Comparison of ENCODE assay signal across 8 mouse cellular contexts in genomic region chr19:5730314-5731186, GRCm38 (mm10). TPM values are rescaled to one million over a fixed set of nuclear protein-coding genes. Genes with fewer than 3 reads are reported as not detected.
DNase-seq lines count a peak whose midpoint lies in the region; ATAC-seq and TF ChIP-seq lines count a peak whose summit lies in the region.

No protein-coding gene starts in this region.

- H3K36me3 ChIP-seq in lung, postnatal 0 days (ENCODE audit: insufficient read depth, low read length), result no peaks in the 10 kb centered on the region
- 0 out of 2 replicates have a peak, but pooled peaks cover 6% of the 10 kb centered on the region for H3K36me3 ChIP-seq in hindbrain, embryonic 12.5 days
- H3K36me3 ChIP-seq in liver, embryonic 16.5 days (ENCODE audit: control insufficient read depth, insufficient read depth), result no peaks in the 10 kb centered on the region

- no peak for DNase-seq in lung, postnatal 0 days (ENCODE audit: low spot score)
- DNase-seq in lung, adult 18-20 months, result no peak
- DNase-seq in embryo, embryonic 9.5 days (ENCODE audit: extremely low spot score), result no peak

- no peak overlapping the region for H3K27ac ChIP-seq in lung, postnatal 0 days (ENCODE audit: low read length)
- no peak overlapping the region for H3K27ac ChIP-seq in cortical plate, adult 2 months (ENCODE audit: insufficient read depth, low read length)
- no peak overlapping the region for H3K27ac ChIP-seq in hindbrain, embryonic 12.5 days
- no peak overlapping the region for H3K27ac ChIP-seq in liver, embryonic 16.5 days (ENCODE audit: low read length)

- peak overlapping the region; percentile 85 for H3K4me2 ChIP-seq in lung, postnatal 0 days (replicated peaks; ENCODE audit: low read depth, low read length)
- H3K4me2 ChIP-seq in hindbrain, embryonic 12.5 days (replicated peaks), result peak overlapping the region; percentile 99
- peak overlapping the region; percentile 86 for H3K4me2 ChIP-seq in liver, embryonic 16.5 days (ENCODE audit: low read depth, low read length)

- peaks cover 35% of the 10 kb centered on the region for H3K4me1 ChIP-seq in lung, postnatal 0 days (ENCODE audit: insufficient read depth, low read depth, low read length)
- H3K4me1 ChIP-seq in cortical plate, adult 2 months (ENCODE audit: control insufficient read depth, insufficient read depth, low read length), result peaks cover 7% of the 10 kb centered on the region; the same call in 1 of the 2 replicates
- peaks cover 54% of the 10 kb centered on the region for H3K4me1 ChIP-seq in hindbrain, embryonic 12.5 days
- H3K4me1 ChIP-seq in liver, embryonic 16.5 days (ENCODE audit: control insufficient read depth, low read depth, low read length), result peaks cover 48% of the 10 kb centered on the region

- no peak for TF ChIP-seq POLR2A in cortical plate, adult 2 months (IDR thresholded peaks at IDR 0.05; ENCODE audit: extremely low read depth, insufficient read depth, low read length)

- no peak for TF ChIP-seq EP300 in lung, postnatal 0 days (IDR thresholded peaks at IDR 0.05)

- no peak for TF ChIP-seq CTCF in lung, postnatal 0 days (IDR thresholded peaks at IDR 0.05)
- TF ChIP-seq CTCF in cortical plate, adult 2 months (IDR thresholded peaks at IDR 0.05; ENCODE audit: extremely low read depth, insufficient read depth, low read length), result no peak

- H3K9me3 ChIP-seq in lung, postnatal 0 days (ENCODE audit: low read length), result no peaks in the 10 kb centered on the region
- H3K9me3 ChIP-seq in hindbrain, embryonic 12.5 days (replicated peaks), result no peaks in the 10 kb centered on the region
- no peaks in the 10 kb centered on the region for H3K9me3 ChIP-seq in liver, embryonic 16.5 days (replicated peaks; ENCODE audit: control insufficient read depth, low read length)

- WGBS in lung, postnatal 0 days, result 75% methylated on average over 27 of the region's 29 CpGs
- WGBS in hindbrain, embryonic 12.5 days, result 75% methylated on average over 29 of the region's 29 CpGs
- 72% methylated on average over 29 of the region's 29 CpGs for WGBS in liver, embryonic 16.5 days (ENCODE audit: insufficient replicate concordance)

- H3K4me3 ChIP-seq in lung, postnatal 0 days (ENCODE audit: low read depth, low read length), result peak overlapping the region; percentile 57; the same call in 1 of the 2 replicates
- peak overlapping the region; percentile 61 for H3K4me3 ChIP-seq in cortical plate, adult 2 months (ENCODE audit: insufficient read depth, low read length)
- peak overlapping the region; percentile 82 for H3K4me3 ChIP-seq in hindbrain, embryonic 12.5 days
- H3K4me3 ChIP-seq in liver, embryonic 16.5 days (ENCODE audit: low read depth, low read length), result peak overlapping the region; percentile 69

- H3K27me3 ChIP-seq in lung, postnatal 0 days (replicated peaks; ENCODE audit: insufficient read depth, low read length), result no peaks in the 10 kb centered on the region
- peaks cover 8% of the 10 kb centered on the region for H3K27me3 ChIP-seq in hindbrain, embryonic 12.5 days
- peaks cover 2% of the 10 kb centered on the region; the same call in 1 of the 2 replicates for H3K27me3 ChIP-seq in liver, embryonic 16.5 days (ENCODE audit: control insufficient read depth, insufficient read depth, low read depth, low read length)

- 0 out of 2 replicates have a peak overlapping the region, but pooled peaks have one; percentile 29 for H3K9ac ChIP-seq in lung, postnatal 0 days (replicated peaks; ENCODE audit: low read depth)
- peak overlapping the region; percentile 93 for H3K9ac ChIP-seq in hindbrain, embryonic 12.5 days
- H3K9ac ChIP-seq in liver, embryonic 16.5 days (ENCODE audit: low read depth, low read length), result peak overlapping the region; percentile 68

- ATAC-seq in lung, postnatal 0 days, result no peak
- ATAC-seq in hindbrain, embryonic 12.5 days (ENCODE audit: low FRiP score), result no peak
- no peak for ATAC-seq in liver, embryonic 16.5 days (ENCODE audit: low read depth)
- ATAC-seq in granulocyte monocyte progenitor cell, adult 5-6 weeks (replicated peaks; ENCODE audit: poor library complexity, severe bottlenecking), result no peak
- ATAC-seq in megakaryocyte-erythroid progenitor cell, adult 5-6 weeks (replicated peaks; ENCODE audit: low FRiP score, low TSS enrichment, poor library complexity, severe bottlenecking), result no peak

RNA-seq across cellular contexts. Expression of gene Fam89b, which starts 1.1 kb away (rescaled TPM):
- 120 and 126 TPM in 2 replicates for polyA plus RNA-seq in lung, postnatal 0 days (2015; fragmentation: Nextera tagmentation; extraction: Ambion mirVana)
- polyA plus RNA-seq in cortical plate, adult 2 months (2012; rRNA removed), result 46.7 and 58.6 TPM in 2 replicates
- 174 and 177 TPM in 2 replicates for polyA plus RNA-seq in hindbrain, embryonic 12.5 days (2016; fragmentation: Nextera tagmentation; extraction: Ambion mirVana)
- 29.7 and 32.5 TPM in 2 replicates for polyA plus RNA-seq in liver, embryonic 16.5 days (2015; fragmentation: Nextera tagmentation; extraction: Ambion mirVana)
- 37.4 and 41.7 TPM in 2 replicates for total RNA-seq in granulocyte monocyte progenitor cell, adult 5-6 weeks (2014; fragmentation: Nextera tagmentation)
- total RNA-seq in granulocyte monocyte progenitor cell, adult 5-6 weeks (2017), result 20.9 and 31.8 TPM in 2 replicates
- 34.3 and 35.1 TPM in 2 replicates for total RNA-seq in megakaryocyte-erythroid progenitor cell, adult 5-6 weeks (2014; fragmentation: Nextera tagmentation)
- total RNA-seq in megakaryocyte-erythroid progenitor cell, adult 5-6 weeks (2017), result 12.5 and 13.3 TPM in 2 replicates

RNA-seq across cellular contexts. Expression of gene Ehbp1l1, which starts 4.4 kb away (rescaled TPM):
- 19.3 and 21.6 TPM in 2 replicates for polyA plus RNA-seq in lung, postnatal 0 days (2015; fragmentation: Nextera tagmentation; extraction: Ambion mirVana)
- polyA plus RNA-seq in cortical plate, adult 2 months (2012; rRNA removed), result 16.5 and 17.0 TPM in 2 replicates
- polyA plus RNA-seq in hindbrain, embryonic 12.5 days (2016; fragmentation: Nextera tagmentation; extraction: Ambion mirVana), result 10.8 and 12.1 TPM in 2 replicates
- polyA plus RNA-seq in liver, embryonic 16.5 days (2015; fragmentation: Nextera tagmentation; extraction: Ambion mirVana), result 104 and 105 TPM in 2 replicates
- total RNA-seq in granulocyte monocyte progenitor cell, adult 5-6 weeks (2014; fragmentation: Nextera tagmentation), result 23.2 and 29.5 TPM in 2 replicates
- total RNA-seq in granulocyte monocyte progenitor cell, adult 5-6 weeks (2017), result 30.6 and 41.6 TPM in 2 replicates
- total RNA-seq in megakaryocyte-erythroid progenitor cell, adult 5-6 weeks (2014; fragmentation: Nextera tagmentation), result 43.9 and 46.1 TPM in 2 replicates
- total RNA-seq in megakaryocyte-erythroid progenitor cell, adult 5-6 weeks (2017), result 42.4 and 43.6 TPM in 2 replicates

RNA-seq across cellular contexts. Expression of gene Ltbp3, which starts 10.2 kb away (rescaled TPM):
- polyA plus RNA-seq in lung, postnatal 0 days (2015; fragmentation: Nextera tagmentation; extraction: Ambion mirVana), result 51.9 and 59.6 TPM in 2 replicates
- polyA plus RNA-seq in cortical plate, adult 2 months (2012; rRNA removed), result 54.2 and 54.9 TPM in 2 replicates
- 13.8 and 16.6 TPM in 2 replicates for polyA plus RNA-seq in hindbrain, embryonic 12.5 days (2016; fragmentation: Nextera tagmentation; extraction: Ambion mirVana)
- 0.74 and 4.6 TPM in 2 replicates for polyA plus RNA-seq in liver, embryonic 16.5 days (2015; fragmentation: Nextera tagmentation; extraction: Ambion mirVana)
- total RNA-seq in granulocyte monocyte progenitor cell, adult 5-6 weeks (2014; fragmentation: Nextera tagmentation), result 1.8 and 16.0 TPM in 2 replicates
- total RNA-seq in granulocyte monocyte progenitor cell, adult 5-6 weeks (2017), result 3.7 and 3.9 TPM in 2 replicates
- total RNA-seq in megakaryocyte-erythroid progenitor cell, adult 5-6 weeks (2014; fragmentation: Nextera tagmentation), result 3.5 and 4.4 TPM in 2 replicates
- total RNA-seq in megakaryocyte-erythroid progenitor cell, adult 5-6 weeks (2017), result 3.4 TPM in 2 replicates

RNA-seq across cellular contexts. Expression of gene Kcnk7, which starts 26.4 kb away (rescaled TPM):
- polyA plus RNA-seq in lung, postnatal 0 days (2015; fragmentation: Nextera tagmentation; extraction: Ambion mirVana), result 0.87 and 1.3 TPM in 2 replicates
- polyA plus RNA-seq in cortical plate, adult 2 months (2012; rRNA removed), result 0.09 and 0.23 TPM in 2 replicates
- not detected in 2 replicates for polyA plus RNA-seq in hindbrain, embryonic 12.5 days (2016; fragmentation: Nextera tagmentation; extraction: Ambion mirVana)
- polyA plus RNA-seq in liver, embryonic 16.5 days (2015; fragmentation: Nextera tagmentation; extraction: Ambion mirVana), result 0.14 TPM in 2 replicates
- total RNA-seq in granulocyte monocyte progenitor cell, adult 5-6 weeks (2014; fragmentation: Nextera tagmentation), result not detected in 2 replicates
- total RNA-seq in granulocyte monocyte progenitor cell, adult 5-6 weeks (2017), result not detected in 2 replicates
- not detected in 2 replicates for total RNA-seq in megakaryocyte-erythroid progenitor cell, adult 5-6 weeks (2014; fragmentation: Nextera tagmentation)
- 0.19 TPM in 1 of 2 replicates, not detected in the other for total RNA-seq in megakaryocyte-erythroid progenitor cell, adult 5-6 weeks (2017)

RNA-seq across cellular contexts. Expression of gene Scyl1, which starts 40.7 kb away (rescaled TPM):
- polyA plus RNA-seq in lung, postnatal 0 days (2015; fragmentation: Nextera tagmentation; extraction: Ambion mirVana), result 64.6 TPM in 2 replicates
- polyA plus RNA-seq in cortical plate, adult 2 months (2012; rRNA removed), result 120 and 124 TPM in 2 replicates
- 71.8 and 73.7 TPM in 2 replicates for polyA plus RNA-seq in hindbrain, embryonic 12.5 days (2016; fragmentation: Nextera tagmentation; extraction: Ambion mirVana)
- polyA plus RNA-seq in liver, embryonic 16.5 days (2015; fragmentation: Nextera tagmentation; extraction: Ambion mirVana), result 19.3 and 21.5 TPM in 2 replicates
- total RNA-seq in granulocyte monocyte progenitor cell, adult 5-6 weeks (2014; fragmentation: Nextera tagmentation), result 40.9 and 47.7 TPM in 2 replicates
- total RNA-seq in granulocyte monocyte progenitor cell, adult 5-6 weeks (2017), result 22.8 and 23.3 TPM in 2 replicates
- 28.7 and 43.4 TPM in 2 replicates for total RNA-seq in megakaryocyte-erythroid progenitor cell, adult 5-6 weeks (2014; fragmentation: Nextera tagmentation)
- 20.2 and 23.1 TPM in 2 replicates for total RNA-seq in megakaryocyte-erythroid progenitor cell, adult 5-6 weeks (2017)

Comparison
In these comparisons a context has a peak if more than half of its experiments do, and no peak if none do; other contexts are left out.
1. H3K9ac ChIP-seq: peak in every context shown above with its lines; median percentile 93 in hindbrain, embryonic 12.5 days; 68 in liver, embryonic 16.5 days; 29 in lung, postnatal 0 days.